Mouse (Mus musculus) midbrain, embryonic 11.5 days (tissue): ENCODE results near the gene Nsl1. TPM values are rescaled to one million over a fixed set of nuclear protein-coding genes. Genes with fewer than 3 reads are reported as not detected.

Experiments
- ATAC-seq: fragments of 200-750 bp; cut with Nextera tagmentation; 2 replicates; pipeline ENCODE4 v1.8.0; 2017; ENCODE audit warnings: moderate TSS enrichment, moderate library complexity; ENCODE audit not compliant: low FRiP score
- DNase-seq: peaks from one replicate; pipeline ENCODE4 v3.0.0; 2015; ENCODE audit warnings: low spot score; ENCODE audit errors: missing footprints
- H3K27ac ChIP-seq: fragments of 300-500 bp; sonication (generic); 2 replicates; pipeline ENCODE4 v1.5.1; 2014; ENCODE audit warnings: low read depth, low read length
- H3K27me3 ChIP-seq: fragments of 300-500 bp; sonication (generic); 2 replicates; pipeline ENCODE4 v1.6.1; 2014; ENCODE audit warnings: mild to moderate bottlenecking, low read length, moderate library complexity, mixed read lengths; ENCODE audit not compliant: control insufficient read depth, insufficient read depth
- H3K36me3 ChIP-seq: fragments of 300-500 bp; sonication (generic); 2 replicates; pipeline ENCODE4 v1.6.1; 2014; ENCODE audit warnings: mild to moderate bottlenecking, low read length, moderate library complexity, mixed read lengths; ENCODE audit not compliant: control insufficient read depth, insufficient read depth
- H3K4me1 ChIP-seq: fragments of 300-500 bp; sonication (generic); 2 replicates; pipeline ENCODE4 v1.6.1; 2014; ENCODE audit warnings: low read length; ENCODE audit not compliant: control insufficient read depth, insufficient read depth
- H3K4me2 ChIP-seq: fragments of 300-500 bp; sonication (generic); 2 replicates; pipeline ENCODE4 v1.6.1; 2014; ENCODE audit warnings: mild to moderate bottlenecking, moderate library complexity
- H3K4me3 ChIP-seq: fragments of 300-500 bp; sonication (generic); 2 replicates; pipeline ENCODE4 v1.5.1; 2014; ENCODE audit warnings: low read depth, low read length
- H3K9ac ChIP-seq: fragments of 300-500 bp; sonication (generic); 2 replicates; pipeline ENCODE4 v1.6.1; 2014; ENCODE audit warnings: low read length
- H3K9me3 ChIP-seq: fragments of 300-500 bp; sonication (generic); 2 replicates; pipeline ENCODE4 v1.6.1; 2016; ENCODE audit warnings: low read length; ENCODE audit not compliant: control insufficient read depth
- WGBS: fragments of 180-500 bp; shearing (Covaris S2); extraction: QIAGEN DNeasy Blood & Tissue Kit; methylation state at CpG from one replicate; pipeline ENCODE4 v1.1.7; 2014; 5-methylcytosine and 5-hydroxymethylcytosine counted together
- polyA plus RNA-seq: library from polyadenylated mRNA; unstranded; fragments of >200 nt; fragmentation: Nextera tagmentation; extraction: Ambion mirVana; gene quantifications from 2 replicates; pipeline ENCODE4 v1.2.1, GENCODE M21; 2014

The Nsl1 gene
- polyA plus RNA-seq, 1 experiment from 2014 or later, result 22.8 TPM

- Histone ChIP-seq H3K9ac (no peak overlapping the region), H3K36me3 (no peaks in the 10 kb centered on the region), H3K4me1 (no peaks in the 10 kb centered on the region), H3K4me3 (no peak overlapping the region), H3K9me3 (no peaks in the 10 kb centered on the region), H3K4me2 (no peak overlapping the region), H3K27me3 (no peaks in the 10 kb centered on the region), H3K27ac (no peak overlapping the region)
- no peak for DNase-seq
- no peak for ATAC-seq
- WGBS, result 98% methylated on average over 2 of the region's 2 CpGs
Measured at GRCm38 (mm10) chr1:191045264-191045663, 17.5 kb upstream of the Nsl1 start.

GRCm38 (mm10) chr1:191046231-191046824 lies 16.5 kb upstream of the Nsl1 start:
- no peaks in the 10 kb centered on the region for H3K36me3 ChIP-seq
- ATAC-seq (no peak), DNase-seq (no peak)
- H3K4me3 ChIP-seq, result no peak overlapping the region
- no peaks in the 10 kb centered on the region for H3K9me3 ChIP-seq
- no peak overlapping the region for H3K9ac ChIP-seq
- no peak overlapping the region for H3K4me2 ChIP-seq
- H3K4me1 ChIP-seq, result no peaks in the 10 kb centered on the region
- no peaks in the 10 kb centered on the region for H3K27me3 ChIP-seq
- no peak overlapping the region for H3K27ac ChIP-seq
- 71% methylated on average over 7 of the region's 7 CpGs for WGBS

- no peaks in the 10 kb centered on the region for H3K27me3 ChIP-seq
- no peak overlapping the region for H3K4me3 ChIP-seq
- no peak for DNase-seq
- ATAC-seq, result no peak
- no peak overlapping the region for H3K9ac ChIP-seq
- H3K4me1 ChIP-seq, result no peaks in the 10 kb centered on the region
- WGBS, result 90% methylated on average over 3 of the region's 3 CpGs
- no peak overlapping the region for H3K27ac ChIP-seq
- no peaks in the 10 kb centered on the region for H3K9me3 ChIP-seq
- no peaks in the 10 kb centered on the region for H3K36me3 ChIP-seq
- no peak overlapping the region for H3K4me2 ChIP-seq
Measured at GRCm38 (mm10) chr1:191053555-191053954, 9.3 kb upstream of the Nsl1 start.

GRCm38 (mm10) chr1:191054870-191055532 lies 7.8 kb upstream of the Nsl1 start:
- WGBS, result 75% methylated on average over 8 of the region's 8 CpGs
- Histone ChIP-seq H3K36me3 (no peaks in the 10 kb centered on the region), H3K4me3 (no peak overlapping the region), H3K27ac (peak overlapping the region; percentile 9; the same call in 1 of the 2 replicates), H3K4me1 (no peaks in the 10 kb centered on the region), H3K27me3 (no peaks in the 10 kb centered on the region), H3K9me3 (no peaks in the 10 kb centered on the region), H3K4me2 (no peak overlapping the region), H3K9ac (no peak overlapping the region)
- no peak for DNase-seq
- no peak for ATAC-seq

GRCm38 (mm10) chr1:191055533-191055873 lies 7.3 kb upstream of the Nsl1 start:
- Histone ChIP-seq H3K27me3 (no peaks in the 10 kb centered on the region), H3K27ac (no peak overlapping the region), H3K36me3 (no peaks in the 10 kb centered on the region), H3K4me3 (no peak overlapping the region), H3K4me1 (no peaks in the 10 kb centered on the region), H3K4me2 (no peak overlapping the region), H3K9ac (no peak overlapping the region), H3K9me3 (no peaks in the 10 kb centered on the region)
- 76% methylated on average over 2 of the region's 2 CpGs for WGBS
- ATAC-seq (no peak), DNase-seq (no peak)

GRCm38 (mm10) chr1:191057461-191057860 lies 5.4 kb upstream of the Nsl1 start:
- H3K27me3 ChIP-seq, result no peaks in the 10 kb centered on the region
- no peaks in the 10 kb centered on the region for H3K36me3 ChIP-seq
- WGBS, result 62% methylated on average over 3 of the region's 3 CpGs
- no peak overlapping the region for H3K27ac ChIP-seq
- ATAC-seq, result no peak
- no peaks in the 10 kb centered on the region for H3K9me3 ChIP-seq
- no peak overlapping the region for H3K4me3 ChIP-seq
- H3K4me1 ChIP-seq, result no peaks in the 10 kb centered on the region
- H3K9ac ChIP-seq, result no peak overlapping the region
- DNase-seq, result no peak
- H3K4me2 ChIP-seq, result no peak overlapping the region

- peaks cover 9% of the 10 kb centered on the region for H3K4me1 ChIP-seq
- no peaks in the 10 kb centered on the region for H3K9me3 ChIP-seq
- peak overlapping the region; percentile 89 for H3K9ac ChIP-seq
- peak overlapping the region; percentile 90 for H3K4me3 ChIP-seq
- 10% methylated on average over 15 of the region's 15 CpGs for WGBS
- H3K27ac ChIP-seq, result no peak overlapping the region
- DNase-seq (peak; percentile 82), ATAC-seq (peak; percentile 4; the same call in 1 of the 2 replicates)
- peaks cover 10% of the 10 kb centered on the region; the same call in 1 of the 2 replicates for H3K36me3 ChIP-seq
- no peaks in the 10 kb centered on the region for H3K27me3 ChIP-seq
- peak overlapping the region; percentile 65 for H3K4me2 ChIP-seq
Measured at GRCm38 (mm10) chr1:191062241-191062780, 501 bp upstream of the Nsl1 start.

GRCm38 (mm10) chr1:191063700-191064099 lies 888 bp downstream of the Nsl1 start:
- peak overlapping the region; percentile 89 for H3K9ac ChIP-seq

GRCm38 (mm10) chr1:191064535-191064934 lies 1.7 kb downstream of the Nsl1 start:
- H3K4me3 ChIP-seq, result no peak overlapping the region
- H3K4me1 ChIP-seq, result peaks cover 9% of the 10 kb centered on the region
- DNase-seq, result no peak
- peaks cover 15% of the 10 kb centered on the region for H3K36me3 ChIP-seq
- 89% methylated on average over 2 of the region's 2 CpGs for WGBS
- H3K9ac ChIP-seq, result no peak overlapping the region
- no peak overlapping the region for H3K27ac ChIP-seq
- no peaks in the 10 kb centered on the region for H3K27me3 ChIP-seq
- H3K4me2 ChIP-seq, result no peak overlapping the region
- H3K9me3 ChIP-seq, result no peaks in the 10 kb centered on the region
- ATAC-seq, result no peak

More at GRCm38 (mm10) chr1:191063700-191064099, 888 bp downstream of the Nsl1 start:
- no peak for ATAC-seq
- Histone ChIP-seq H3K27ac (no peak overlapping the region), H3K4me1 (peaks cover 9% of the 10 kb centered on the region), H3K4me2 (peak overlapping the region; percentile 65), H3K9me3 (no peaks in the 10 kb centered on the region), H3K27me3 (no peaks in the 10 kb centered on the region), H3K4me3 (peak overlapping the region; percentile 90), H3K36me3 (peaks cover 10% of the 10 kb centered on the region; the same call in 1 of the 2 replicates)
- WGBS, result 61% methylated on average over 9 of the region's 9 CpGs
- peak; percentile 64 for DNase-seq
